Mouse (Mus musculus) frontal cortex, adult (tissue): Measurements from ENCODE around the gene Rnf5.
A peak's percentile ranks its signal among the peaks of the same experiment; 100 is the strongest.

Source experiments
- ATAC-seq: cut with Nextera tagmentation; 2 replicates; pipeline ENCODE4 v1.9.2; 2017; ENCODE audit warnings: mild to moderate bottlenecking, moderate library complexity, mixed read lengths; ENCODE audit not compliant: low TSS enrichment

The Rnf5 gene

GRCm38 (mm10) chr17:34585877-34586771, 17.4 kb downstream of the Rnf5 start:
- peak; percentile 6; the same call in 1 of the 2 replicates for ATAC-seq

- ATAC-seq: no peak
These were observed 18.4 kb downstream of the Rnf5 start for GRCm38 (mm10) chr17:34585121-34585520.

GRCm38 (mm10) chr17:34583819-34584218, 19.7 kb downstream of the Rnf5 start:
- ATAC-seq: no peak

- ATAC-seq: no peak
These were observed 20.1 kb downstream of the Rnf5 start for GRCm38 (mm10) chr17:34583397-34583796.

GRCm38 (mm10) chr17:34582528-34582927, 21.0 kb downstream of the Rnf5 start:
- ATAC-seq: no peak

- no peak for ATAC-seq
These were observed 25.4 kb downstream of the Rnf5 start for GRCm38 (mm10) chr17:34578070-34578469.

GRCm38 (mm10) chr17:34576577-34576976, 26.9 kb downstream of the Rnf5 start:
- ATAC-seq: no peak

- no peak for ATAC-seq
These were observed 31.1 kb downstream of the Rnf5 start for GRCm38 (mm10) chr17:34572361-34572760.

- no peak for ATAC-seq
These were observed 31.6 kb downstream of the Rnf5 start for GRCm38 (mm10) chr17:34571875-34572274.

- ATAC-seq: no peak
These were observed 33.6 kb downstream of the Rnf5 start for GRCm38 (mm10) chr17:34569919-34570318.

- ATAC-seq: no peak
These were observed 35.1 kb downstream of the Rnf5 start for GRCm38 (mm10) chr17:34568421-34568820.

- ATAC-seq: no peak
These were observed 36.2 kb downstream of the Rnf5 start for GRCm38 (mm10) chr17:34567311-34567710.

- ATAC-seq: no peak
These were observed 38.7 kb downstream of the Rnf5 start for GRCm38 (mm10) chr17:34564796-34565195.

GRCm38 (mm10) chr17:34564003-34564421, 39.5 kb downstream of the Rnf5 start, which contains the start of gene Notch4:
Gene Notch4 (plus strand): TSS chr17:34564268.
- no peak for ATAC-seq

- no peak for ATAC-seq
These were observed 40.1 kb downstream of the Rnf5 start for GRCm38 (mm10) chr17:34563354-34563753.

GRCm38 (mm10) chr17:34562595-34562994, 40.9 kb downstream of the Rnf5 start:
- ATAC-seq: no peak

- ATAC-seq: no peak
These were observed 42.3 kb downstream of the Rnf5 start for GRCm38 (mm10) chr17:34561200-34561599.

GRCm38 (mm10) chr17:34560438-34560837, 43.1 kb downstream of the Rnf5 start:
- ATAC-seq: no peak

GRCm38 (mm10) chr17:34559895-34560294, 43.6 kb downstream of the Rnf5 start:
- ATAC-seq: no peak

GRCm38 (mm10) chr17:34559116-34559515, 44.4 kb downstream of the Rnf5 start:
- no peak for ATAC-seq

- no peak for ATAC-seq
These were observed 46.1 kb downstream of the Rnf5 start for GRCm38 (mm10) chr17:34557411-34557810.

- no peak for ATAC-seq
These were observed 47.1 kb downstream of the Rnf5 start for GRCm38 (mm10) chr17:34556406-34556805.

GRCm38 (mm10) chr17:34555483-34555882, 48.0 kb downstream of the Rnf5 start:
- ATAC-seq: peak; percentile 55; the same call in 1 of the 2 replicates
